Mouse (Mus musculus): Measurements from ENCODE around the gene Cdc42bpb.

- TF ChIP-seq CTCF (IDR thresholded peaks at IDR 0.05) = no peak
- no peak for TF ChIP-seq POLR2A (IDR thresholded peaks at IDR 0.05; ENCODE audit: insufficient read depth, low read depth, low read length)
- TF ChIP-seq EP300 (IDR thresholded peaks at IDR 0.05; ENCODE audit: insufficient read depth, low read depth, low read length) = no peak
Measured at GRCm38 (mm10) chr12:111309931-111310330, 67.6 kb downstream of the Cdc42bpb start.

Data from heart, adult 2 months (tissue).